Mouse (Mus musculus): ENCODE data around the gene Gspt2. TPM values are rescaled to one million over a fixed set of nuclear protein-coding genes. Genes with fewer than 3 reads are reported as not detected.
"Not testable (repeated sequence)": the region's sequence is repeated elsewhere in the genome, so short reads cannot be mapped to it uniquely, and the experiment has no call there.

The Gspt2 gene
- polyA plus RNA-seq (2016; fragmentation: Nextera tagmentation; extraction: Ambion mirVana), result 11.4 and 12.4 TPM in 2 replicates

- ATAC-seq (ENCODE audit: low FRiP score), result peak; percentile 89
Measured at GRCm38 (mm10) chrX:94635961-94636563, at the start of gene Gspt2. Gspt2 (plus strand) TSS chrX:94636069.

GRCm38 (mm10) chrX:94624835-94625803, 10.8 kb upstream of the Gspt2 start:
- peaks cover 21% of the 10 kb centered on the region for H3K27me3 ChIP-seq
- peak overlapping the region; percentile 18; the same call in 1 of the 2 replicates for H3K4me3 ChIP-seq (replicated peaks)
- H3K4me2 ChIP-seq, result peak overlapping the region; percentile 42
- WGBS, result 36% methylated on average over 13 of the region's 13 CpGs
- ATAC-seq (ENCODE audit: low FRiP score), result peak; percentile 96
- H3K27ac ChIP-seq, result no peak overlapping the region
- no peaks in the 10 kb centered on the region for H3K9me3 ChIP-seq
- no peak overlapping the region; the same call in 1 of the 2 replicates for H3K9ac ChIP-seq
- H3K4me1 ChIP-seq, result no peaks in the 10 kb centered on the region
- H3K36me3 ChIP-seq (replicated peaks), result no peaks in the 10 kb centered on the region

More at GRCm38 (mm10) chrX:94635961-94636563, at the start of gene Gspt2:
- peak within 1 kb of the TSS; percentile 68; the same call in 1 of the 2 replicates for H3K27ac ChIP-seq
- H3K4me3 ChIP-seq (replicated peaks), result peak within 1 kb of the TSS; percentile 59
- WGBS, result 17% methylated on average over 50 of the region's 53 CpGs
- no peaks in the 10 kb centered on the region for H3K9me3 ChIP-seq
- peak within 1 kb of the TSS; percentile 55 for H3K4me2 ChIP-seq
- peak within 1 kb of the TSS; percentile 63 for H3K9ac ChIP-seq
- H3K36me3 ChIP-seq (replicated peaks), result no peaks in the 10 kb centered on the region
- H3K27me3 ChIP-seq, result peaks cover 19% of the 10 kb centered on the region; the same call in 1 of the 2 replicates
- peaks cover 12% of the 10 kb centered on the region for H3K4me1 ChIP-seq

- Histone ChIP-seq H3K4me1 (peaks cover 12% of the 10 kb centered on the region), H3K27me3 (peaks cover 21% of the 10 kb centered on the region; the same call in 1 of the 2 replicates)
- WGBS, result 64% methylated on average over 8 of the region's 8 CpGs
Measured at GRCm38 (mm10) chrX:94636911-94637310, 1.0 kb downstream of the Gspt2 start.

GRCm38 (mm10) chrX:94648541-94648940, 12.7 kb downstream of the Gspt2 start:
- Histone ChIP-seq H3K4me1 (no peaks in the 10 kb centered on the region), H3K36me3 (replicated peaks) (no peaks in the 10 kb centered on the region), H3K9ac (no peak overlapping the region), H3K27ac (no peak overlapping the region), H3K9me3 (no peaks in the 10 kb centered on the region), H3K4me3 (replicated peaks) (no peak overlapping the region), H3K4me2 (no peak overlapping the region), H3K27me3 (peaks cover 4% of the 10 kb centered on the region; the same call in 1 of the 2 replicates)
- ATAC-seq (ENCODE audit: low FRiP score), result no peak

More at GRCm38 (mm10) chrX:94636911-94637310, 1.0 kb downstream of the Gspt2 start:
- Histone ChIP-seq H3K9ac (0 out of 2 replicates have a peak overlapping the region, but pooled peaks have one; percentile 63), H3K27ac (no peak overlapping the region), H3K4me3 (replicated peaks) (peak overlapping the region; percentile 59), H3K36me3 (replicated peaks) (no peaks in the 10 kb centered on the region; the same call in 1 of the 2 replicates), H3K9me3 (no peaks in the 10 kb centered on the region), H3K4me2 (peak overlapping the region; percentile 55)
- no peak for ATAC-seq (ENCODE audit: low FRiP score)

- Histone ChIP-seq H3K4me2 (no peak overlapping the region), H3K27me3 (0 out of 2 replicates have a peak, but pooled peaks cover 3% of the 10 kb centered on the region), H3K4me1 (no peaks in the 10 kb centered on the region), H3K9me3 (no peaks in the 10 kb centered on the region), H3K4me3 (replicated peaks) (no peak overlapping the region), H3K9ac (no peak overlapping the region), H3K27ac (no peak overlapping the region), H3K36me3 (replicated peaks) (no peaks in the 10 kb centered on the region)
- no peak for ATAC-seq (ENCODE audit: low FRiP score)
- 83% methylated on average over 2 of the region's 2 CpGs for WGBS
Measured at GRCm38 (mm10) chrX:94657734-94658133, 21.9 kb downstream of the Gspt2 start.

- Histone ChIP-seq H3K4me1 (no peaks in the 10 kb centered on the region), H3K4me2 (no peak overlapping the region), H3K36me3 (replicated peaks) (no peaks in the 10 kb centered on the region), H3K9me3 (no peaks in the 10 kb centered on the region), H3K9ac (no peak overlapping the region), H3K4me3 (replicated peaks) (no peak overlapping the region), H3K27ac (no peak overlapping the region), H3K27me3 (no peaks in the 10 kb centered on the region)
- 56% methylated on average over 4 of the region's 4 CpGs for WGBS
- ATAC-seq (ENCODE audit: low FRiP score), result no peak
Measured at GRCm38 (mm10) chrX:94670814-94671213, 34.9 kb downstream of the Gspt2 start.

- Histone ChIP-seq H3K4me3 (replicated peaks) (no peak overlapping the region), H3K4me2 (no peak overlapping the region), H3K27ac (no peak overlapping the region), H3K9me3 (no peaks in the 10 kb centered on the region), H3K36me3 (replicated peaks) (no peaks in the 10 kb centered on the region), H3K4me1 (no peaks in the 10 kb centered on the region), H3K27me3 (no peaks in the 10 kb centered on the region), H3K9ac (no peak overlapping the region)
- ATAC-seq (ENCODE audit: low FRiP score), result no peak
- WGBS, result 48% methylated on average over 4 of the region's 4 CpGs
Measured at GRCm38 (mm10) chrX:94674977-94675376, 39.1 kb downstream of the Gspt2 start.

GRCm38 (mm10) chrX:94681581-94681980, 45.7 kb downstream of the Gspt2 start:
- not testable (repeated sequence) for ATAC-seq (ENCODE audit: low FRiP score); H3K9me3 ChIP-seq; H3K9ac ChIP-seq; H3K4me3 ChIP-seq (replicated peaks); H3K27ac ChIP-seq; H3K4me1 ChIP-seq; H3K4me2 ChIP-seq; H3K36me3 ChIP-seq (replicated peaks); H3K27me3 ChIP-seq
- no CpG with 5 or more reads among the region's 2 CpGs for WGBS

- H3K27ac ChIP-seq; H3K9ac ChIP-seq; H3K27me3 ChIP-seq; H3K36me3 ChIP-seq (replicated peaks); H3K4me3 ChIP-seq (replicated peaks); H3K4me1 ChIP-seq; H3K4me2 ChIP-seq; H3K9me3 ChIP-seq: not testable (repeated sequence)
- WGBS, result 89% methylated on average over 5 of the region's 5 CpGs
- peak; percentile 64; the same call in 1 of the 2 replicates for ATAC-seq (ENCODE audit: low FRiP score)
Measured at GRCm38 (mm10) chrX:94689593-94689992, 53.7 kb downstream of the Gspt2 start.

Other genes starting within 250 kb of the Gspt2 start
- gene Maged1, start 93.9 kb upstream of the Gspt2 start, polyA plus RNA-seq (2016; fragmentation: Nextera tagmentation; extraction: Ambion mirVana), result 854 and 906 TPM in 2 replicates
- gene Zxdb, start 88.5 kb downstream of the Gspt2 start, polyA plus RNA-seq (2016; fragmentation: Nextera tagmentation; extraction: Ambion mirVana), result 1.7 TPM in 2 replicates

Data from forebrain, embryonic 12.5 days (tissue).